Mouse (Mus musculus): Measurements from ENCODE around the gene Dnaja4.

Gene Dnaja4

GRCm38 (mm10) chr9:54752201-54752943 is 53.7 kb downstream of the Dnaja4 start:
- no peak overlapping the region for H3K4me3 ChIP-seq (replicated peaks; ENCODE audit: low read length)
- peaks cover 5% of the 10 kb centered on the region for H3K4me1 ChIP-seq (replicated peaks; ENCODE audit: low read depth, low read length)
- no peaks in the 10 kb centered on the region for H3K9me3 ChIP-seq (ENCODE audit: low read length)
- H3K36me3 ChIP-seq (ENCODE audit: insufficient read depth, low read length), result no peaks in the 10 kb centered on the region
- TF ChIP-seq POU5F1 (IDR thresholded peaks at IDR 0.05; ENCODE audit: borderline replicate concordance, low read length) (no peak), NANOG (IDR thresholded peaks at IDR 0.05; ENCODE audit: borderline replicate concordance, low read length) (no peak), CTCF (conservative IDR thresholded peaks at IDR 0.05; ENCODE audit: low read length) (no peak)
- H3K27me3 ChIP-seq (ENCODE audit: insufficient read depth, low read length), result peaks cover 65% of the 10 kb centered on the region

- peaks cover 66% of the 10 kb centered on the region for H3K27me3 ChIP-seq (ENCODE audit: insufficient read depth, low read length)
- H3K36me3 ChIP-seq (ENCODE audit: insufficient read depth, low read length), result no peaks in the 10 kb centered on the region
- H3K9me3 ChIP-seq (ENCODE audit: low read length), result no peaks in the 10 kb centered on the region
- H3K4me3 ChIP-seq (replicated peaks; ENCODE audit: low read length), result no peak overlapping the region
- peaks cover 5% of the 10 kb centered on the region for H3K4me1 ChIP-seq (replicated peaks; ENCODE audit: low read depth, low read length)
- TF ChIP-seq POU5F1 (IDR thresholded peaks at IDR 0.05; ENCODE audit: borderline replicate concordance, low read length) (no peak), CTCF (conservative IDR thresholded peaks at IDR 0.05; ENCODE audit: low read length) (no peak), NANOG (IDR thresholded peaks at IDR 0.05; ENCODE audit: borderline replicate concordance, low read length) (no peak)
Observed at GRCm38 (mm10) chr9:54752944-54753295, 54.2 kb downstream of the Dnaja4 start.

- Histone ChIP-seq H3K4me1 (replicated peaks; ENCODE audit: low read depth, low read length) (peaks cover 10% of the 10 kb centered on the region), H3K9me3 (ENCODE audit: low read length) (no peaks in the 10 kb centered on the region), H3K4me3 (replicated peaks; ENCODE audit: low read length) (no peak overlapping the region), H3K27me3 (ENCODE audit: insufficient read depth, low read length) (peaks cover 80% of the 10 kb centered on the region), H3K36me3 (ENCODE audit: insufficient read depth, low read length) (no peaks in the 10 kb centered on the region)
- TF ChIP-seq POU5F1 (IDR thresholded peaks at IDR 0.05; ENCODE audit: borderline replicate concordance, low read length), result no peak
- TF ChIP-seq CTCF (conservative IDR thresholded peaks at IDR 0.05; ENCODE audit: low read length), result no peak
- TF ChIP-seq NANOG (IDR thresholded peaks at IDR 0.05; ENCODE audit: borderline replicate concordance, low read length), result no peak
Observed at GRCm38 (mm10) chr9:54759592-54759991, 60.9 kb downstream of the Dnaja4 start.

GRCm38 (mm10) chr9:54764091-54764490 is 65.4 kb downstream of the Dnaja4 start:
- Histone ChIP-seq H3K4me3 (replicated peaks; ENCODE audit: low read length) (peak overlapping the region; percentile 78), H3K9me3 (ENCODE audit: low read length) (no peaks in the 10 kb centered on the region)
- TF ChIP-seq NANOG (IDR thresholded peaks at IDR 0.05; ENCODE audit: borderline replicate concordance, low read length) (no peak), CTCF (conservative IDR thresholded peaks at IDR 0.05; ENCODE audit: low read length) (no peak), POU5F1 (IDR thresholded peaks at IDR 0.05; ENCODE audit: borderline replicate concordance, low read length) (no peak)

GRCm38 (mm10) chr9:54764561-54765217 is 66.0 kb downstream of the Dnaja4 start, which contains the start of gene Crabp1:
TSS of gene Crabp1 (plus strand) at chr9:54764748.
- no peaks in the 10 kb centered on the region for H3K9me3 ChIP-seq (ENCODE audit: low read length)
- no peaks in the 10 kb centered on the region for H3K36me3 ChIP-seq (ENCODE audit: insufficient read depth, low read length)
- peaks cover 25% of the 10 kb centered on the region for H3K4me1 ChIP-seq (replicated peaks; ENCODE audit: low read depth, low read length)
- H3K4me3 ChIP-seq (replicated peaks; ENCODE audit: low read length), result peak within 1 kb of the TSS; percentile 78
- peaks cover 96% of the 10 kb centered on the region for H3K27me3 ChIP-seq (ENCODE audit: insufficient read depth, low read length)
- TF ChIP-seq NANOG (IDR thresholded peaks at IDR 0.05; ENCODE audit: borderline replicate concordance, low read length) (no peak), CTCF (conservative IDR thresholded peaks at IDR 0.05; ENCODE audit: low read length) (no peak), POU5F1 (IDR thresholded peaks at IDR 0.05; ENCODE audit: borderline replicate concordance, low read length) (no peak)

More at GRCm38 (mm10) chr9:54764091-54764490, 65.4 kb downstream of the Dnaja4 start:
- peaks cover 96% of the 10 kb centered on the region for H3K27me3 ChIP-seq (ENCODE audit: insufficient read depth, low read length)
- H3K4me1 ChIP-seq (replicated peaks; ENCODE audit: low read depth, low read length), result peaks cover 21% of the 10 kb centered on the region
- no peaks in the 10 kb centered on the region for H3K36me3 ChIP-seq (ENCODE audit: insufficient read depth, low read length)

- Histone ChIP-seq H3K9me3 (ENCODE audit: low read length) (no peaks in the 10 kb centered on the region), H3K27me3 (ENCODE audit: insufficient read depth, low read length) (peaks cover 98% of the 10 kb centered on the region), H3K36me3 (ENCODE audit: insufficient read depth, low read length) (no peaks in the 10 kb centered on the region), H3K4me3 (replicated peaks; ENCODE audit: low read length) (peak overlapping the region; percentile 78), H3K4me1 (replicated peaks; ENCODE audit: low read depth, low read length) (peaks cover 30% of the 10 kb centered on the region)
- TF ChIP-seq CTCF (conservative IDR thresholded peaks at IDR 0.05; ENCODE audit: low read length) (no peak), NANOG (IDR thresholded peaks at IDR 0.05; ENCODE audit: borderline replicate concordance, low read length) (no peak), POU5F1 (IDR thresholded peaks at IDR 0.05; ENCODE audit: borderline replicate concordance, low read length) (no peak)
Observed at GRCm38 (mm10) chr9:54765336-54766085, 66.8 kb downstream of the Dnaja4 start.
